13 mouse cellular contexts compared by ENCODE assay signal in the genomic region with DNA sequence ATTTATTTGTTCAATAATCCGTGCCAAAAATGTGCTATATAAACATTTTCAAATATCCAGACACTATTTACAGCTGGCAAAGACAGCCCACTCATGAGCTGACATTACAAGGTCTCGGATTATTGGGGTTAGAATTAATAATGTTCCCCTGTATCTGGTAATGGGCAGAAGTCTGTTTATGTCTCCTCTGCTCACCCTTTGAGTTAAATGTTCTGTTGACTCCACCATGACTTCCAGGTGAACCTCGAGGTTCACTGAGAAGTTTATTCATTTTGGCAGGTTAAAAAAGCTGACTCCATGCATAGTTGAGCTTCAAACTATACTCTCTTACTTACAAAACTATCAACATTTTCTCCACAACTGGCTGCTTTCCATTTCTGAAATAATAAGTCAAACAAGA.
"Had no signal": no experiment of that assay in that cellular context is flagged by ENCODE, and none has a peak within 500 bp of the region (broad histone marks: within the 10 kb centered on the region; RNA-seq: fewer than 3 reads in every experiment).

No protein-coding gene starts in this region.

- H3K4me1 ChIP-seq: limb, embryonic 15.5 days; liver, embryonic 12.5 days; midbrain, embryonic 10.5 days; neural tube, embryonic 15.5 days had no signal

- DNase-seq: kidney, adult 18-20 months; kidney, postnatal 4 days; lung, postnatal 4 days; midbrain, embryonic 14.5 days; right cerebral cortex, adult 18-20 months; thymus, postnatal 4 days had no signal

- H3K9ac ChIP-seq: hindbrain, embryonic 14.5 days; limb, embryonic 15.5 days; liver, embryonic 12.5 days; neural tube, embryonic 15.5 days had no signal

- H3K27me3 ChIP-seq: limb, embryonic 15.5 days; liver, embryonic 12.5 days; neural tube, embryonic 15.5 days had no signal

- H3K9me3 ChIP-seq: limb, embryonic 15.5 days; liver, embryonic 12.5 days; midbrain, embryonic 10.5 days; neural tube, embryonic 15.5 days had no signal

- H3K4me3 ChIP-seq: layer of hippocampus, adult 2 months; limb, embryonic 15.5 days; liver, embryonic 12.5 days; midbrain, embryonic 10.5 days; myocyte; neural tube, embryonic 15.5 days had no signal

- H3K36me3 ChIP-seq: limb, embryonic 15.5 days; liver, embryonic 12.5 days; midbrain, embryonic 10.5 days; neural tube, embryonic 15.5 days had no signal

- H3K4me2 ChIP-seq: hindbrain, embryonic 14.5 days; limb, embryonic 15.5 days; liver, embryonic 12.5 days; neural tube, embryonic 15.5 days had no signal

- ATAC-seq: liver, embryonic 12.5 days had no signal

- H3K27ac ChIP-seq: hindbrain, embryonic 14.5 days; layer of hippocampus, adult 2 months; limb, embryonic 15.5 days; liver, embryonic 12.5 days; midbrain, embryonic 10.5 days; neural tube, embryonic 15.5 days had no signal
